Mouse (Mus musculus) cerebellum, adult 11 months (tissue): ENCODE measurements around the gene Prpf6.

Experiments used
- DNase-seq: peaks from one replicate; pipeline ENCODE4 v3.0.0; 2022

The Prpf6 gene

DNA sequence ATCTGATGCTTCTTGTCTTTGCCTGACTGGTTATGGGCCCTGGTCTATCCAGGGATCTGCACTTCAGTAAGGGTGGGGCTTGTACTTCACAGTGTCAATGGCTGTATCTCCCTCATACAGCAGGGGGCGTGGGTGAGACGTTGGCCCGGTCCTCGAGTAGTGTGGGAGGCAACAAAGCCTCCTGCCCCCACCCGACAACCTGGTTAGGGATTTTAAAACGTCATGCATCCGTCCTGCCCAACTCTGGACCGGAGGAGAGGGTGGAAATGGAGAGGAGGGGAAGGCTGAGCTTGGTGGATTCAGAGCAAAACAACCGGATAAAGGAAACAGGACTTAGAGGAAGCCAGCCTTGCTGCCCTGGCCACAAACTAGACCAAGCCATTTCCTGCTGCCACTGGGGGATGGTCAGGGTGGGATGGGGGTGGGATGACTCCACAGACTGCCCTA, 68.0 kb downstream of the Prpf6 start:
- peak; percentile 71 for DNase-seq

DNA sequence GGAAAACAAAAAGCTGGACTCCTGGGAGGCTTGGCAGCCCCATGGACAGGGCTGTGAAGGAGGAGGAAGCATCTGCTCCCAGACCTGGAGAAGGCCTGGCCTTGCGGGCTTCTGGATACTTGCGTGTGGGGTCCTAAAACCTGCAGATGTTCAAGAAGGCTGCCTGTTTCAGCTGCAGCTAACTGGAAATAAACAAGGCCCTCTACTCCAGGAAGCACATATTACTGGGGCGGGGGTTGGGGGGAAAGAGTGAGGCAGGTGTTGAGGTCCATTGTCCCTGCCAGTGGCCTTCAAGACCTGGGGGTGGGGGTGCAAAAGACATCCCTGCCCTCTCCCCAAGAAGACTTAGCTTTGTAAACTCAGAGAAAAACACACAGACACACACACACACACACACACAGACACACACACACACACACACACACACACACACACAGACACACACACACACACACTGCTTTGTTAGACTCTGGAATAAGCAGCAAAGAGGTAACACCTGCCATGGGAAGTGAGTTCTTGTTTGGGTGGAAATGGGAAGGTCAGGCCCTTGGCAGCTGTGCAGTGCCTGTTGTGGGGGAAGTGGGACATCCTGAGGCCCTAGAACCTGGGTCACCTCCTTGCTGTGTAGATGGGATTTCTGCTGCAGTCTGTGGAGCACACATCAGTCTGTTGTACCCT, 71.1 kb downstream of the Prpf6 start:
- no peak for DNase-seq

DNA sequence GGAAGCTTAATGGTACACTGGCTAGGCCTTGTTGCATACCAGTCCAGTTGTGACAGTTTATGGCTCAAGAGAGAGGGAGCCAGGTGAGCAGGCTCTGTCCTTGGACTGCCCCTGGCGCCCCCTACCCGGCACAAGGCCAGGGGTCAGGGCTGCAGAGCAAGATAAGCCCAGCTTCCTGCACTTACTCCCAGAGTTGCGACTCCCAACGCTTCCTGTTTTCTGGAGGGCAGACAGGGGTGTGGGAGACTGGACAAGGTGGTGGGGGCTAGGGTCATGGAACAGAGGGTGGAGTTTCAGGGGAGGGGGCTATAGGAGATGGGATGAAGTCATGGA, 71.6 kb downstream of the Prpf6 start:
- DNase-seq: no peak

DNA sequence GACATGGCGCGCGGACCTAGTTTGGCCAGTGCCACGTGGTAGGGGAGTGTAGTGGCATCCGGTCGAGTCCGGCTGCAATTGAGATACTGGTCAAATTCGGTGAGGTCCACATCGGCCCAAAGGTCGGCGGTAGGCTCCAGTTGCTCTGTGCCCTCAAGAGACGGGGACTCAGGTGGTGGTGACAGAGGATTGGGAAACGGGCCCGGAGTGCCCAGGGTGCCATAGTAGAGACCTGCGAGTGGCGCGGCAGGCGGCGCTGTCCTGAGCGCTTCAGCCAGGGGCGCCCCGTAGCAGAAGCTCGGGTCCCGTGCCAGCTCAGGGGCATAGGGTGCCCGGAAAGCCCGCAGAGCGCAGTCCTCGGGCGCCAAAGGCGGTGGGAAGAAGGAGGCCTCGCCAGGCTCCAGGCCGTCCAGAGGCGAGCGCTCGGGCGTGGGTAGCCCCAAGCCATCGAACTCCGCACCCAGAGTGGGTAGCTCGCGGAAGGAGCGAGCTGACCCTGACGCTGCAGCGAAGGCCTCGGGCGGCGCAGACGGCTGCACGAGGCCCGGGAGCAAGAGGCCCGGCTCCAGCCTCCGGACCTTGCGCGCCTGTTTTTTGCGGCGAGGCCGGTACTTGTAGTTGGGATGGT, 78.7 kb downstream of the Prpf6 start:
- DNase-seq: no peak

DNA sequence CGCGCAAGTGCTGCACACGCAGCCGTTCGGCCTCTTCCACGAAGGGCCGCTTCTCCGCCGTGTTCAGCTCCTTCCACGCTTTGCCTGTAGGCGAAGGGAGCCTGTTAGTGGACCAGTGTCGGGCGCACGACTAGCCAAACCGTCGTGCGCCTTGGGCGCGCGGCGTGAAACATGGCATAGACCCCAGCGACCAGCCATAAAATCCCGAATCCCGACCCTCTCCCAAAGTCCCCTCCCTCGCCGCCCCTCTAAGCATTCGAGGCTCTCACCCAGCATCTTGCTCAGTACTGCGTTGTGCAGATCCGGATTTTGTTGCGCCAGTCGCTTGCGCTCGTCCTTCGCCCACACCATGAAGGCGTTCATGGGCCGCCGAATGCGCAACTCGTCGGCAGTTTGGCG, 79.2 kb downstream of the Prpf6 start:
- DNase-seq: no peak

DNA sequence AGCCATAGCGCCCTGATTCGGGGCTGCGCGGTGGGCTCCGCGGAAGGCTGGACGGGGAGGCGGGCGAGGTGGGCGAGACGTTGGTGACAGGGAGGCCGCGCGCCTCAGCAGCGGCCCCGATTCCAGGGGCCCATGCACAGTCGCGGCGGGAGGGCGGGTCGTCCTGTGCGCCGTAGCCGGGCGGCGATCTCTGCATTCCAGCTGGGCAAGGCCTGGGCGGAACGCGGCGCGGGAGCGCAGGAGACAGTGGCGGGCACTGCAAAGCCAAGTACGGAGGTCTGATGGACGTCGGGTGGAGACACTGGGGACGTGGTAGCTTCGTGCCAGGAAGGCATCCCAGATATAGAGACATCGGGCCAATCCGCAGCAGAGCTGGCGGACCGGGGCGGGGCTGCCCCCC, 79.7 kb downstream of the Prpf6 start, which contains the start of gene Sox18:
Gene Sox18 (minus strand): TSS at position 315 of the 400 bp plus-strand sequence.
- no peak for DNase-seq

DNA sequence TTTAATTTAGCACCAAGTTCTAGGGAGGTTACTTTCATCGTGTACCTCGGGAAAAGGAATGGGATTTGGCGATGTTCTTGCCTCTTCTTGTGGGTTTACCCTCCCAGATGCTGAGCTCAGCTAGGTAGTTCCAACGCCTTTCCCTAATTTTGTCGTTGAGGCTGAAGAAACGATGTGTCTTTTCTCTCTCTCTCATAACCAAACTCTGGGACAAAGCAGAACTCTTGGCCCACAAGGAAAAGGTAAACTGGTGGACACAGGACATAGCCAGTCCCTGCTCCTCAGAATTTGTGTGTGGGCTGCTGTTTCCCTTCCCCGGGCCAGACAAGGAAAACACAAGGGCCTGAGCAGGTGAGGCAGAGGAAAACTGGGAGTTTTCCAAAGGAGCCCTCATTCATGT, 80.3 kb downstream of the Prpf6 start:
- DNase-seq: no peak

DNA sequence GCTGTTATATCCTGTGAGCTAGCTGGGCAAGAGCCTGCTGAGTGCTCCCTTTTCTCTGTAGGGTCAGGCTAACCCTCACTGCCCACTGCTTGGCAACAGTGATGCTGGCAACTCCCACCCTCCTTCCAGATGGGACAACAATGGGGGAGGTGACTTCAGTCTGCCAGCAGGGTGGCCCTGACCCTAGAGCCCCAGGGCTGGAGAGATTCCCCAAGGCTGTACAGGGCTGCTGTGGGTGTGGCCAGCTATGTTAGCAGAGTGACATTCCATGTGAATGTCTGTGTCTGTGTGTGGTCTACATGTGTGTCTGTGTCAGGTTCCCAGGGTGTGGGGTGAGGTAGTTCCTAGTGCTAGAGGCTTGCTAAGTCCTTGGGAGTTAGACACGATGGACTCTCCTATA, 81.8 kb downstream of the Prpf6 start:
- no peak for DNase-seq

DNA sequence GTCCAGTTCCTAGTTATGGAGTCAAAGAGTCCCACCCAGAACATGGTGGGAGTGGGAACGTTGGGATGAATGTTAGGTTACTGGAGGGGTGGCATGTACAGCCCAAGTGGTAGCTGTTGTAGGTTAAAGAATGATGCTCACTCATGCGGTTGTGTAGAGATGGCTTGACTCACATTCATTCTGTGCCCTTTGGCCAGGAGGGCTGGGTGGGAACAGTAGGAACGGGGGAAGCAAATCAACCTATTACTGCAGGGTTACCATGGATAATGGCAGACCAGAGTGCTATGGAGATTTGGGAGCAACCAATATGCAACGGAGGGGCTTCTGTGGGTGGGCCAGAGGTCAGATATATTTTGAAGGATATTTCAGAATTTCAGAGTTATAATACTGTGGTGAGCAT, 83.3 kb downstream of the Prpf6 start:
- DNase-seq: no peak

DNA sequence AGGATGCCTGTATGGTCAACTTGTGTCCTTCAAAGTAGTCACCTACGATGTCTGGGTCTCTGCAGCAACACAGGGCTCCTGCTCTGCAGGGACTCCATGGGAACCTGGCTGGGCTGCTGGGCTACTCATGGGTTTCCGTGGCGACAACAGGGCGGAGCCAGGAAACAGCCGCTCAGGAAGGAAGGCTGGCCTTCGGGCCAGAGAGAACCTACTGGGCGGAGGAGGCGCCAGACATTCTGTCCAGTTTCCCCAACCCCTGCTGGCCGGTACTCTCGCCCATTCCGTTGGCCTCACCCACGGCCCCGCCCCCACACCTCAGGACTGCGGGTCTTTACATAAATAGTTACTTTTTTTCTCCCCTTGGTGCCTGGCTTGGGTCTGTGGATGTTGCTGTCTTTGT, 83.8 kb downstream of the Prpf6 start:
- peak; percentile 36 for DNase-seq

DNA sequence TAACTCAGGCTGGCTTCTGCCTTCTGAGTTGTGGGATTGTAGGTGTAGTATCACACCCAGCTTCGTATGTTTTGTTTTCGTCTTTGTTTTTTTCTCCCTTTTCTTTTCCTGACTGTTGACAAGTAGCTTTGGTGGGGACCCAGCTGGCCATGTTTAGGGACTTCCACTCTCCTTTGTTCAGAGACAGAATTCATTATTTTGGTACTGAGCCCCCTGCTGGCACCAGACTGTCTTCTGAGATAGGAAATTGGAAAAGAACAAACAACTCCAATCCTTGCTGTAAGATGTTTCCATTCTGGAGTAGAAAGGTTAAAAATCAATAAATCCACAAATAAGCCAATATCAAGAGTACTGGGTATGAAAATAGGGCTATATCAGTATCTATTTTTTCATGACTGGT, 84.8 kb downstream of the Prpf6 start:
- DNase-seq: no peak

DNA sequence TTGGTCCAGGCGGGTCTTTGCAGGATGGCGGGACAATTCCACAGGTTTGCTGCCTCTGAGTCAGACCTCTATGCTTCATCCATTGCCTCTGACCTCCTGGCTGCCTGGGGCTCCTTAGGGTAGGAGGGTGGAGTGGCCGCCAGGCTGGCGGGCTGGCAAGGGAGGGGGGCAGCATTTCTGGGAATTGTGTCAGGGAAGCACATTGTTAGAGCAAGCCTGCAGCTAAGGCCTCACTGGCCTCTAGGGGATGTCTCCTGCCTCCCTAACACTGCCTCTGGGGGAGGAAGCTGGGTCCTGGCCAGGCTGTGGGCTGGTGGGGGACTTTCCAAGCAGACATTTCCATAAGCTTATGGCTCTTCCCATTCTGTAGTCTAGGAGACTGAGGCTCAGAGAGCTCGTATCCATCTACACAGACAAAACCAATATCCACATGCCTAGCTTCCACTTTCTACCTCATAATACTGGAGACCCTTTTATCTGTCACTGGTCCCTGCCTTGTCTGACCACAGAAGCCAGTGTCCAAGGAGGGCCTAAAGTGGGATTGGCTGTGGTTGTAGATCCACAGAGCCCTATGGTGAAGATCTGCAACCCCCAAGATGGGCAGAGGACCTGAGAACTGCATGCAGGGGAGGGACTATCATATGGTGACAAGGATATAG, 85.6 kb downstream of the Prpf6 start:
- no peak for DNase-seq

DNA sequence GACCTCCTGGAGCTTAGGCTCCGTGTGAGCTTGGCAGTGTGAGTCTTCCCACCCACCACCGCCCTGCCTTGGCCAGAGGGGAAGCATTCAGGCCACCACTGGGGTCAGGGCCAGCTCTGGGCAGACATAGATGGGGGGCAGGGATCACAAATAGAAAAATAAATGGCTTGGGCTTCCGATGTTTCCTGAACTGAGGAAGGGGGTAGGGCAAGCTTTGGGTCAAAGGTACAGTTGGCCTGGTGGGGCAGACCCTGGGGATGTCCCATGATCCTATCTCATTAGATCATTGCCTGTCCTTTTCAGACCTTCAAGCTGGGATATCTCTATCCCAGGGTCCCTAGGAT, 86.1 kb downstream of the Prpf6 start:
- DNase-seq: no peak

DNA sequence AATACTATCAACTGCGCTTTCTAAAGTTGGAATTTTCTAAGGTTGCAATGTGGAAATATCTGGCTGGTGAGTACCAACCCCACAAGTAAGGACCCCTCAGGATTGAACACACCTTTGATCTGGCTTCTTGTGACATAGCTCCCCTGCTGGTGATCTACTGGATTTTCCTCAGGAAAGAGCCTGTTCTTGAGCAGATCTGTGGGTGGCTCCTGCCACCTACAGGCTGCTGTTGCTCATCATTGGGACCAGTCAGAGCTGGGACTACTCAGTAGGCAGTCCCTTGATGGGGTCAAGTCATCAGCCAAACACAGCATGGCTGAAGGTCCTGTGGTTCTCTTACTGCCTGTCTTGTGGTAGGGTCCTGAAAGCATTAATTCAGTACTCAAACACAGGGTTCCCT, 87.1 kb downstream of the Prpf6 start:
- DNase-seq: peak; percentile 60

DNA sequence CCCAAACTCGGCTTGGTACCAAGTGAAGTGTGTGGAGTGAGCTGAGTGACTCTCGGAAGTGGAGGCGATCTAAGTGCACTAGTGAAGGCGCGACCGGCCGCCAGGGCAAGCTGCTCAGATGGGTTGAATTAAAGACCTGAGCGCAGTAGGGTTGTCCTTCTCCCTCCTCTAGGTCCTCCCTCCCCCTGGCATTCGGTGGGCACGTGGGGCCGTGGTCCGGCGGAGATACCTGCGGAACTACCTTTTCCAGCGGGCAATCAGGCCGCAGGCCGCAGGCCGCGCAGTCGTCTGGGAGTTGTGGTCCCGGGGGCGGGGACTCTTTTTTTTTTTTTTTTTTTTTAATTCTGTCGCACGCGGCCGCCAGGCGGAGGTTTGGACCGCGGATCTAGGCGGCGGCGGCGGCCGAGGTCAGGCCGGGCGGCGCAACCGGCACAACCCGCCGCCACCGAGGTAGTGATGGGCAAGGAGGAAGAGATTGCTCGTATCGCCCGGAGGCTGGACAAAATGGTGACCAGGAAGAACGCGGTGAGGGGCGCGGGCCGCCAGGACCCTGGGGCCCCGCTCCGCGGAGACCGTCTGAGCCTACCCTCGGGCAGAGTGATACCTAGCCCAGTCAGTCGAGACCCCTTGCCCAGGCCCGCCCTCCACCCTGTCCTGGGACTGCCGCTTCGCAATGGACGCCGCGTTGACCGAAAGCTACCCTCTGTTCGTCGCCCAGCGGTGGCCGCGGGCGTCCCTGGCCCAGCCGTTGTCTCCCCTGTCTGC, 88.5 kb downstream of the Prpf6 start, which contains the start of gene Tcea2:
Gene Tcea2 (plus strand): TSS at position 360 of the 765 bp plus-strand sequence.
- DNase-seq: peak; percentile 78

DNA sequence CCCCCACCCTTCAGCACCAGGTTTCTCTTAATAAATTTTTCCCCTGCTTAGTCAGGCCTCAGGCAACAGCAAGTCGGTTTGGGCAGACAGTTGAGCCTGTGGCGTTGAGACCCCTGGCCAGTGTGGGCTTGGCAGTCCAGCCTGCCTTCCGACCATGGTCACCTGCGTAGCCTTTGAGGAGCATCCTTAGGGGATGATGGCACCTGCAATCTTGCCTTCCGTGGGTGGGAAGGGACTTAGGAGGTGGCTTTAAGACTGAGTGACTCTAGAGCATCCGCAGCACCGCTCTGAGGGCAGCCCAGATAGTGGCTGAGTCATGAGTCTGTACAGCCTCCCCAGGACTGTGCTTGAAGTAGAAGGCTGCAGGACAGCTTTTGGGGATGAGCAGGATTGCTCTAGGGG, 89.0 kb downstream of the Prpf6 start:
- no peak for DNase-seq

DNA sequence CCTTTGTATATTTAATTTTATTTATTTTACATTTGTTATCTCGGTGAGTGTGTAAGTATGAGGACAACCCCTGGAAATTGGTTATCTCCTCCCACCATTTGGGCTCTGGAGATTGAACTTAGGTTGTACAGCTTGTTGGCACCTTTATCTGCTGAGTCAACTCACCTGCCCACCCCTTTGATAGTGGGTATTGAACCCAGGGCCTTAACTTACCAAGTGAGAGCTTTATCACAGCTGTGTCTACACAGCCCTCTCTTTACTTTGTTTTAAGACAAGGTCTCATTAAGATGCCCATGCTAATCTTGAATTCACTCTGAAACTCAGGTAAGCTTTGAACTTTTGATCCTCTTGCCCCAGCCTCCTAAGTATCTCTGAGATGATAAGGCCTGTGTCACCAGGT, 90.3 kb downstream of the Prpf6 start:
- no peak for DNase-seq

DNA sequence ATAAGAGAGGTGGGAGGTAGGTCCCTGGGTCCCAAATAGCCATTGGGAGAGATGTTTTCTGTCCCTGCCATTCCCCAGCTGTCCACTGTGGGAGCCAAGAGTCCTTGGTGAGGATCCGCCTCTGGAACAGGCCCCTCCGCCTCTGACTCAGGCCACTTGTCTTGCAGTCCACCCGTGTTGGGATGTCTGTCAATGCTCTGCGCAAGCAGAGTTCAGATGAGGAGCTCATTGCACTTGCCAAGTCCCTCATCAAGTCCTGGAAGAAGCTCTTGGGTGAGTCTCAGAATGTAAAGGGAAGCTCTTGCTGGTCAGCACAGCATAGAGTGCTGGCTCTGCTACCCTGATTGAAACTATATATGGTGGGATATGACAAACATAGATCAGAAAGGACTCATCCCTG, 91.7 kb downstream of the Prpf6 start:
- no peak for DNase-seq

DNA sequence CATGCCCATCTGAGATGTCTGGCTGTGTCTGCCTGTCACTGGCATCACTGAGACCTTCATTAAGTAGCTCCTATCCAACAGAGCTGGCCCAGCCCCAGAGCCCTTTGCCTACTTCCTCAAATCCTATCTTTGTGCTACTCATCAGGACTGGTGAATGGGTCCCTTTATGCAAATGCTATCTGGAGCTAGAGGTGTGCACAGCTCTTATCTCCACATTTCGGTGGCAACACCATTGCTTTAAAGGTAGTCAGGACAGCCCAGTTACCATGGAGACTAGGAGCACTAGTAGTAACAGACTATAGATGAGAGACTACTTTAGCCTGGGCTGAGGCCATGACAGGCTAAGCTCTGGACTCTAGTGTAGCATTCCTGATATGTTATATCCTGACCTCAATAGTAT, 93.0 kb downstream of the Prpf6 start:
- DNase-seq: no peak

DNA sequence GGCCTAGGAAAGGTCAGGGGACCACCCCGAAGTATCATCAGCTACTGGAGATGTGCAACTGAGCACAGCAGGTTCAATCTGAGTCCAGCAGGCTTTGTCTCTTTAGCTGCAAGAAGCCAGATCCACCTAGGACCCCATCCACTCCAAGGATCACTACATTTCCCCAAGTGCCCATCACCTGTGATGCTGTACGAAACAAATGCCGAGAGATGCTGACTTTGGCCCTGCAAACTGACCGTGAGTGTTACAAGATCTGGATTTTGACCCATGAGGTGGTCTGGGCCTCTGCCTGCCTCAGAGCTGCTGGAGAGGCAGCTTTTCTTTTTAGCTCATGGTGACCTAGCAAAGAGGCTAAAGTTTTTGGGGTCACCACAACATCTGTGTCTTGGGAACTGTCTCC, 94.0 kb downstream of the Prpf6 start:
- no peak for DNase-seq

DNA sequence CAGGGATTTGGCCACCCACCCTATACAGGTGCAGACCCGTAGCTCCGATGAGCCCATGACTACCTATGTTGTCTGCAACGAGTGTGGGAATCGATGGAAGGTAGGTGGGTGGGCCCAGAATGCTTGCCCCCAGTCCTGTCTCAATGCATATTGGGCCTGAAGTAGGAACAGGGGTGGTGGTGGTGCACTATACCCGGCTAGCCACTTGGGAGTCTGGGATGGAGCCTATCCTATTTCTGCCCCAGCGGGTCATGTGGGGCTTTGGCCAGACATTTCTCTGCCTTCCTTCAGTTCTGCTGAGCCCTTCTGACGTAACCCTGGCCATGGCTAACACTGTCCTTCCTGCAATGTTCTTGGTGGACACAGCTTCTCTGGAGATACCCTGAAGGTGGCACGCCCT, 95.9 kb downstream of the Prpf6 start:
- no peak for DNase-seq

DNA sequence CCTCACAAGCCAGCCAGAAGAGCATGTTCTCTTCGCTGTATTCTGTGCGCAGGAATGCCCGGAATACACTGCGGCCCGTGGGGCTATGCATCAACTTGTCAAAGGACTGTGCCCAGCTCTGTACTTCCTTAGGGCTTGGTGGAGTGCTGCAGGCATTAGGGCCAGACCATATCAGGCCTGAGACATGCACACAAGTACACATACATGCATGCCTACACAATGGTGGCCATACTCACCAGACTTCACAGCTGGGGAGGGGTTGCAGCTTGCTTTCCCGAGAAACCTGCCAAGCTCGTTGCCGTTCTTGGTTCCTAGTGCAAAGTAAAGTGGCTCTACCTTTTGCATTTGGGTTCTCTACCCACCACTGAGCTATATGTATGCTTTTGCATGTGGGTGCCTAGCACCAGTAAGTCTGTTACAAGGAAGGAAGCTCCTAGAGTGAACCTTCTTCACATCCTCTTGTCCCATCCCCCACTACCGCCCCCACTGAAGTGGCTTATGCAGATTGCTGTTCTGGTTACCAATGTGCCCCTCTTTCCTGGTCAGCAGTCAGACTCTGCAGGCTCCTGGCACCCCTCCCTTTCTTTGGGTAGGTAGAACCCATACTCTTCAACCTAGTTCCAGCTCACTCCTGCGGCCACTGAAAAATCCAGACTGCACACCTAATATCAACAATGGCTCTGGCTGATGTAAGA, 97.9 kb downstream of the Prpf6 start:
- no peak for DNase-seq

DNA sequence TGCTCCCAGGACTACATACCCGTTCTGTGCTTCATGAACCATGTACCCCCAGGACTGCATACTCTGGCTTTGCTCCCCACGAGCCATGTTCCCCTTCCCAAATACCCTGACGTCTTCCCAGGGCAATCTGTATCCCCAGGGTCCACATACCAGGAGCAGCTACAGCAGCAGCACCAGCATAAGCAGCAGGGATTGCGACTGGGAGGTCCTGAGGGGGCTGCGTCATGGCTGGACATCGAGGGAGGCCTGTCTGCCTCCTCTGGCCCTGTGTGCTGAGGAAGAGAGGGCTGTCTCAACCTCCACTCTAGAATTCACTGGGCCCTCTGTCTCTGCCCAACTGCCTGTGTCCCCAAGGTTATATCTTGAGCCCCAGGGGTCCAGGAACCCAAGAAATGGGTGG, 99.4 kb downstream of the Prpf6 start:
- DNase-seq: no peak
